Mouse (Mus musculus) kidney, adult 18-20 months (tissue): ENCODE results near the gene Gm11236.
"Not testable (repeated sequence)": the region's sequence is repeated elsewhere in the genome, so short reads cannot be mapped to it uniquely, and the experiment has no call there.

Experiments used
- DNase-seq: peaks from one replicate; pipeline ENCODE4 v3.0.0; 2021

Gm11236 gene

DNA sequence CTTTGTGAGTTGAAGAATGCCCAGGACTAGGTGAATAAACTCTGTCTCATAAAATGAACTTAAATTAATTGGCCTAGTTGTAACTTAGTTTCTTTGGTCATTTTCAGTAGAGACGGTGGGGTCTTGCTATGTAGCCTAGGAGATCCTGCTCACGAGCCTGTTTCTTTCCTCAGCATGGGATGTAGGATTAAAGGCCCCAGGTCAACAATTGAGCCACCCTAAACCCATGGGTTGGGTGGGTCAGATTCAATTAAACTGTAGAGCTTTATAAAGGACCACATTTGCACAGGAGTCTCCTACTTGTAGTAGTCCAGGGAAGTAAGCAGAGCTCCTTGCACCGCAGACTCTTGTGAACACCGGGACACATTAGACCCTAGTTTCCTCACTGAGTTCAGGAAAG is at the start of gene Gm11236:
Gm11236 (plus strand) TSS at position 301 of the 400 bp plus-strand sequence.
- not testable (repeated sequence) for DNase-seq

DNA sequence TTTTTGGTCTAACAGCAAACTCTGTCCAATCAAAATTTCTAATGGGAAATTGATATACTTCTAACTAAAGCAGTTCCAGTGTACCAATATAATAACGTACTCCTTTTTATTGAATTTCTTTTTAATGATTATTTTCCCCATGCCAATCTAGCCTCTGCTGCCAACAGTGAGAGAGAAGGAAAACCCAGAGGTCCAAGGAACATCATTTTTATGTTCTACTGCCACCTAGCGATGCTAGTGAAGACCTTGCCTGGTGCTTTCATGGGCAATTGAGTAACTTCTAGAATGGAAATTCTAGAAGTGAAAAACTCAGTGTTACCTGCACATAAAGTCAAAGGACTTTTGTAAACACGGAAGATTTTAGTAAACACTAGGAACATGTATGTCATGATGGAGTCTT is 38.7 kb upstream of the Gm11236 start:
- no peak for DNase-seq

DNA sequence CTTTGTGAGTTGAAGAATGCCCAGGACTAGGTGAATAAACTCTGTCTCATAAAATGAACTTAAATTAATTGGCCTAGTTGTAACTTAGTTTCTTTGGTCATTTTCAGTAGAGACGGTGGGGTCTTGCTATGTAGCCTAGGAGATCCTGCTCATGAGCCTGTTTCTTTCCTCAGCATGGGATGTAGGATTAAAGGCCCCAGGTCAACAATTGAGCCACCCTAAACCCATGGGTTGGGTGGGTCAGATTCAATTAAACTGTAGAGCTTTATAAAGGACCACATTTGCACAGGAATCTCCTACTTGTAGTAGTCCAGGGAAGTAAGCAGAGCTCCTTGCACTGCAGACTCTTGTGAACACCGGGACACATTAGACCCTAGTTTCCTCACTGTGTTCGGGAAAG is 30.3 kb upstream of the Gm11236 start, which contains the start of gene Gm11238:
Gm11238 (plus strand) TSS at position 301 of the 400 bp plus-strand sequence.
- not testable (repeated sequence) for DNase-seq

DNA sequence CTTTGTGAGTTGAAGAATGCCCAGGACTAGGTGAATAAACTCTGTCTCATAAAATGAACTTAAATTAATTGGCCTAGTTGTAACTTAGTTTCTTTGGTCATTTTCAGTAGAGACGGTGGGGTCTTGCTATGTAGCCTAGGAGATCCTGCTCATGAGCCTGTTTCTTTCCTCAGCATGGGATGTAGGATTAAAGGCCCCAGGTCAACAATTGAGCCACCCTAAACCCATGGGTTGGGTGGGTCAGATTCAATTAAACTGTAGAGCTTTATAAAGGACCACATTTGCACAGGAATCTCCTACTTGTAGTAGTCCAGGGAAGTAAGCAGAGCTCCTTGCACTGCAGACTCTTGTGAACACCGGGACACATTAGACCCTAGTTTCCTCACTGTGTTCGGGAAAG is 15.2 kb upstream of the Gm11236 start, which contains the start of gene Gm11237:
Gm11237 (plus strand) TSS at position 301 of the 400 bp plus-strand sequence.
- not testable (repeated sequence) for DNase-seq

DNA sequence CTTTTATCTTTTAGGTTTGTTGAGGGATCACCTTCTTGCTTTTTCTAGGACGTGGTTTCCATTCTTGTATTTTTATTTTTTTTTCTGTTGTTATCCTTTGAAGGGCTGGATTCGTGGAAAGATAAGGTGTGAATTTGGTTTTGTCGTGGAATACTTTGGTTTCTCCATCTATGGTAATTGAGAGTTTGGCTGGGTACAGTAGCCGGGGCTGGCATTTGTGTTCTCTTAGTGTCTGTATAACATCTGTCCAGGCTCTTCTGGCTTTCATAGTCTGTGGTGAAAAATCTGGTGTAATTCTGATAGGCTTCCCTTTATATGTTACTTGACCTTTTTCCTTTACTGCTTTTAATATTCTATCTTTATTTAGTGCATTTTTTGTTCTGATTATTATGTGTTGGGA is 23.9 kb downstream of the Gm11236 start:
- DNase-seq, result not testable (repeated sequence)

DNA sequence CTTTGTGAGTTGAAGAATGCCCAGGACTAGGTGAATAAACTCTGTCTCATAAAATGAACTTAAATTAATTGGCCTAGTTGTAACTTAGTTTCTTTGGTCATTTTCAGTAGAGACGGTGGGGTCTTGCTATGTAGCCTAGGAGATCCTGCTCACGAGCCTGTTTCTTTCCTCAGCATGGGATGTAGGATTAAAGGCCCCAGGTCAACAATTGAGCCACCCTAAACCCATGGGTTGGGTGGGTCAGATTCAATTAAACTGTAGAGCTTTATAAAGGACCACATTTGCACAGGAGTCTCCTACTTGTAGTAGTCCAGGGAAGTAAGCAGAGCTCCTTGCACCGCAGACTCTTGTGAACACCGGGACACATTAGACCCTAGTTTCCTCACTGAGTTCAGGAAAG is 30.1 kb downstream of the Gm11236 start, which contains the start of gene Gm11239:
Gm11239 (plus strand) TSS at position 301 of the 400 bp plus-strand sequence.
- not testable (repeated sequence) for DNase-seq

DNA sequence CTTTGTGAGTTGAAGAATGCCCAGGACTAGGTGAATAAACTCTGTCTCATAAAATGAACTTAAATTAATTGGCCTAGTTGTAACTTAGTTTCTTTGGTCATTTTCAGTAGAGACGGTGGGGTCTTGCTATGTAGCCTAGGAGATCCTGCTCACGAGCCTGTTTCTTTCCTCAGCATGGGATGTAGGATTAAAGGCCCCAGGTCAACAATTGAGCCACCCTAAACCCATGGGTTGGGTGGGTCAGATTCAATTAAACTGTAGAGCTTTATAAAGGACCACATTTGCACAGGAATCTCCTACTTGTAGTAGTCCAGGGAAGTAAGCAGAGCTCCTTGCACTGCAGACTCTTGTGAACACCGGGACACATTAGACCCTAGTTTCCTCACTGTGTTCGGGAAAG is 45.3 kb downstream of the Gm11236 start, which contains the start of gene Gm428:
Gm428 (plus strand) TSS at position 301 of the 400 bp plus-strand sequence.
- DNase-seq, result not testable (repeated sequence)
